Mouse (Mus musculus) B cell, adult 2 months (primary cell): ENCODE measurements at regions not wholly inside any gene's neighbourhood (a gene's known extent, or its start where the extent isn't known, plus 50 kb on each side); places are given as distances from the start of the nearest gene placed in this dataset.

Experiments
- DNase-seq, 2 experiments: peaks; one replicate each; pipeline ENCODE4 v3.0.0; 2022

DNA sequence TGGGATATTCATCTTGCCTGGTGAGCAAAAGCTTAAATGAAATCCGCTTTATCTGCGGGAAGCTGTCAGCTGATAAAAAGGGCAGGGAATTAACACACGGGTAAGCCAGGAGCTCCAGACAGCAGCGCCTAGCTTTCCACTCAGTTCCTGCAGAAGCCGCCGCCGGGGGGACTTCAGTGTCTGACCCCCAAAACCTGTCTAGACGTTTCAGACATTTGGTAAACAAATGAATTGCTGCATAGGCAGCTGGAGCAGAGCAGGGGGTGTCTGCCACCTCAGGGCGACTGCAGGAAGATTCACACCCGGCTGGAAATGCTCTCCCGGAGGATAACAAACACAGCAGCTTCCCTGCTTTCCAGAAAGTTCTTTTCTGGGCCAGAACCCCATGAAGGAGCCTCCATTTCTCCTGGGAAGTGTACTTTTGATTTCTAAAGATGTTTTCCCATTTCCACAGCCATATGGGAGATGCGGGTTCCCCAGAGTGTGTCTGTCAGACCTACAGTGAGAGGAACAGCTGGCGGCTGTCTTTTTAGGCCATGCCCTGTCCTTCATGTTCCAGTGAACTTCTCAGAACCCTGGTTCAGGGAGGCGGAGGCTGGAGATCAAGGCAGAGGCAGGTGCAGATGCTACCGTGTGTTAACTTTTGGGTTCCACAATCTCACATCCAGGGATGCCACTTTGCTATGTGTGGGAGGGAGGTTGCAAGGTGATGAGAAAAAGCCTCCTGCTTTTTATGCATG, 58.7 kb upstream of the Pmepa1 start:
- DNase-seq = no peak

DNA sequence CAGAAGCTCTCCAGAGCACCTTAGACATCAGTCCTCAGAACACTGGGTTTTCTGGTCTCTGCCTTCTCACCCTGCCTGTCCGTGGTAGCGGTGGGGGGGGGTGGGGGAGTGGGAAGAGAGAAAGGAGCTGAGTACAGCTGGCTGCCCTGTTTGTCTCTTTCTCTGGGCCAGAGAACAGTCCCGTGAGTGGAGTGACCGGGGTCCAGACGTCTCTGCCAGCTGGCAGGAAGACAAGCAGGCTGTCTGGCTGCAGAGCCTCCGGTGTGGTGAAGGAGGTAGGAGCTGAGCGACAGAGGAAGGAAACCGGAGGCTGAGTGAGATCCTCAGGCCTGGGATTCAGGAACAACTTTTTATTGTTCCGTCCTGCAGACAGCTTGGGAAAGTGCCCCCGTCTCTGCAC, 59.5 kb upstream of the Pmepa1 start:
- no peak for DNase-seq

- DNase-seq = peak; percentile 38 to 46
Measured at GRCm38 (mm10) chr2:173337666-173338065, 61.3 kb upstream of the Pmepa1 start.

DNA sequence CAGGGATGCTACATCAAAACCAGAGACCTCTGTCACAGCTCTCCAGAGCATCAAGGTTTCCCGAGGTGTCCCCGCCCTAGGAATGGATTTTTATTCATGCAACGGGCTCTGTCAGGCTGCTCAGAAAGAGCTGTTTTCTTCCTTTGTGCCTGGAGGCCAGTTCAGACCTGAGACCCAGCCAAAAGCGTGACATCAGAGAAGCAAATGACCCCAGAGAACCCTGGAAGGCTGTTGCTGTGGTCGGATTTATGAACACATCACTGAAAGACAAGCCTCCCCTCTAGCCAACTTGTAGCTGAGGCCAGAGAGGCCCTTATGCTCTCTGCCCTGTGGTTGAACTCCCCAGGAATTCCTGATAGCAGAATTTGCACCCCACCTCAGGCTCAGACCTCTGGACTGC, 62.3 kb upstream of the Pmepa1 start:
- DNase-seq = no peak

DNA sequence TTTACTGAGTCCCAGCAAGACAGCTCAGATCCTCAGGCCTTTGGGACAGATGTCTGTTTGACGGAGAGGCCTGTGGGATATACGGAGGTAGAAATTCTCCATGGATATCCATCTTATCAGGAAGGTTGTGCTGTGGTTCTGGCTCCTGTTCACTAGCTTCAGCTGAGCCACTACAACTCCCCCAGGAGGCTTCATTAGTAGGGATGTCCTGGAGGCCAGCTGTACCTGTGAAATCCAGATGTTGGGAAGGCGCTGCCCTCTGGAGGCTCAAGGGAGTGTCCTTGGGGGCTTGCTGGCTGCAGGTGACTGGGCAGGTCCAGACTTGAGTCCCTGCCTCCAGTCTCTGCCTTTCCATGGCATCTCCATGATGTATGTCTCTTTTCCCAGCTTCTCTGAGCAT, 62.9 kb upstream of the Pmepa1 start:
- no peak for DNase-seq

GRCm38 (mm10) chr2:173340044-173340601, 63.8 kb upstream of the Pmepa1 start:
- no peak for DNase-seq

GRCm38 (mm10) chr2:173342605-173343260, 66.4 kb upstream of the Pmepa1 start:
- DNase-seq = no peak

- DNase-seq = no peak
Measured at GRCm38 (mm10) chr2:173343665-173344064, 67.3 kb upstream of the Pmepa1 start.

- peak; percentile 31 to 33 for DNase-seq
Measured at GRCm38 (mm10) chr2:173344221-173344620, 67.9 kb upstream of the Pmepa1 start.

GRCm38 (mm10) chr2:173347341-173347740, 71.0 kb upstream of the Pmepa1 start:
- no peak for DNase-seq

DNA sequence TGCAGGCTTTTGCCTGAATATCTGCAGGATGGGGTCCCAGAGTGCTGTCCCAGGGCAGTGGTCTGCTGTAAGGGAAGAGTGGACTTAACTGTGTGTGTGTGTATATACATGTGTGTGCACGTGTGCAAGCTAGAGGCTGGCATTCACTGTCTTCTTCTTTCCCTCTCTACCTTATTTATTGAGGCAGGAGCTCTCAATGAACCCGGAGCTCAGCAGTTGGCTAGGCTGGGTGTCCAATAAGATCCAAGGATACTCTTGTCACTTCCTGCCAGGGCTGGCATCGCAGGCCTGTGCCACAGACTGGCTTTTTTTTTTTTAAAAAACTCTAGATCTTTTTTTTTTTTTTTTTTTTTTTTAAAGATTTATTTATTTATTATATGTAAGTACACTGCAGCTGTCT, 72.4 kb upstream of the Pmepa1 start:
- DNase-seq = no peak

DNA sequence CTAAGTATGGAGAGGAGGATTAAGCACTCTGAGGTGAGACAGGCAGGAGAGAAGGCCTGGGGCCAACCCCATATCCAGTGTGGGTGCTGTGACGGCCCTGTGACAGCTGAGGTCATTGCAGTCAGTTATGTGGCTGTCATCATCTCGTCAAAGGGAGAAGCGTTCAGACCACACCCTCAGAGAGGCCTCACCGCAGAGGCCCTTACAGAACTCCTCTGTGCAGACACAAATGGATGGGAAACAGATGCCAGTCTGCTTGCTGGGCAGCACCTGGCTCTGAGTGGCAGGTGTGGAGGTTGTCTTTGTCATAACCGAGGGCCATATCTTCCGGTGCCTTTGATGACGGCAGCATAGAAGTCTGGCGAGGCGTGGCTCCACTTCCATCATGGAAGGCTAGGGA, 73.2 kb upstream of the Pmepa1 start:
- DNase-seq = peak; percentile 42 to 46

DNA sequence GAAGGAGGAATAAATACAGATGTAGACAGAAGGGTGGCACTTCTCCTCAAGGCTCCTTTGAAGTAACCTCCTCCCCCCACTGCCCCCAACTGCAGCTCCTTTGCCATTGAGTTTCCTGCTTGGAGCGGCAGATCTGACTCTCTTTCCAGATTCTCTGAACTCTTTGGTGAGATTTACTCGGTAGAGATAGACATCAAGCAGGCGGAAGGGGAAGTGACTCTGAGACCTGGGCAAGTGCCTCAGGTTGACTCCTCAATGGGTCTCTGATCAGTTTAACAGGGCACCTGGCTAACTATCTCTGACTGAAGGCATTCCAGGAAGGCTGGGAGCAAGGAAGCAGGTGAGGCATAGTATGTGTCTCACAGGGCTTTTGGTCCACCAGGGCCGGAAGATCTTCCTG, 73.6 kb upstream of the Pmepa1 start:
- peak; percentile 15 to 30 for DNase-seq

- DNase-seq = no peak
Measured at GRCm38 (mm10) chr2:173350405-173350804, 74.1 kb upstream of the Pmepa1 start.

DNA sequence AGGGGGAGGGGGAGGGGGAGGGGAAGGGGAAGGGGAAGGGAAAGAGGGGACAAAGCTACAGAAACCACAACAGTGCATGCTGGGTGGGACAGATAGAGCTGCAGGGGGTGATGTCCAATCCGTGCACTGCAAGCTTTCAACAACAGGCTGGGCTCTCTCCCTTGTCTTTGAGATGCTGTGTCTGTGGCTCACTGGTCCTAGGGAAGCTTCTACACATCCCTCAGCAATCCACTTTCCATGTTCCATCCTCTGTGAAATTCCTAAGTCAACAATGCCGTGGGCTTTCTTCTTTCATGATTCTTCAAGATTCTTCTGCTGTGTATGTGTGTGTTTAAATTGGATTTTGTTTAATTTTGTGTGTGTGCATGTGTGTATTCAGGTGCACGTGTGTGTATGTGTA, 74.5 kb upstream of the Pmepa1 start:
- DNase-seq = no peak

GRCm38 (mm10) chr2:173351831-173352755, 75.8 kb upstream of the Pmepa1 start:
- no peak for DNase-seq

DNA sequence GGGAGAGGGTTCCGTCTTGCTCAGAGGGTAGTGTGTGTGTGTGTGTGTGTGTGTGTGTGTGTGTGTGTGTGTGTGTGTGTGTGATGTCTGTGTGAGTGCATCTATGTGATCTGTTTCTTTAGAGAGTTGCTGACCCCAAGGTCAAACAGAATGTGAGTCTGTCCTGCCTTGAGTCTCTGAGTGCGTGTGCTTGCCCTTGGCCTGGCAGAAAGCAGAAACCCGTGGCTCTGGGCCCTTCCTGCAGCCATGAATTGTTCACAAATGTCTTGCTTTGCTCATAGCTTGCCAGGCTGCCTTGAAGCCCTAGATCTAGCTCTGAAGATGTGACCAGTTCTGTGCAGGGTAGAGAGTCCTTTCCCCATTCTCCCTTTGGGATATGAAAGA, 76.4 kb upstream of the Pmepa1 start:
- DNase-seq = no peak

GRCm38 (mm10) chr2:173353435-173354241, 77.3 kb upstream of the Pmepa1 start:
- no peak for DNase-seq

DNA sequence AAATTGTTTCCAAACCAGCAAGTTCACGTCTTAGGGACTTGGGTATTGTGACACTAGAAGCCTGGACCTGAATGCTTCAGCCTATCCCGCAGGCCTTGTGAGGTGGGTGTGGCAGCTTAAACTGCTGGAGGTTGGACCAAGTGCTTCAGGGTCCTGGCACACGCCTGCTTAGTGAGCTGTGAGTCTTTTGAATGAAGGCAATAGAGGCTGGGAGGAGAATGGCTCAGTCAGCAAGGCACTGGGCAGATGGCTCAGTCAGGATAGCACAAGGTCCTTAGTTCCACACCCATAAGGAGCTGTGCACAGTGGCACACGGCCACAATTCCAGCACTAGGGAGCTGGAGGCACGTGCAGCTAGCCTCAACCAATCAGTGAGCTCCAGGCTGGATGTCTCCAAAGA, 80.5 kb upstream of the Pmepa1 start:
- no peak for DNase-seq

- DNase-seq = no peak
Measured at GRCm38 (mm10) chr2:173365441-173366166, 89.3 kb upstream of the Pmepa1 start.

- no peak for DNase-seq
Measured at GRCm38 (mm10) chr2:173366734-173367133, 90.4 kb upstream of the Pmepa1 start.

DNA sequence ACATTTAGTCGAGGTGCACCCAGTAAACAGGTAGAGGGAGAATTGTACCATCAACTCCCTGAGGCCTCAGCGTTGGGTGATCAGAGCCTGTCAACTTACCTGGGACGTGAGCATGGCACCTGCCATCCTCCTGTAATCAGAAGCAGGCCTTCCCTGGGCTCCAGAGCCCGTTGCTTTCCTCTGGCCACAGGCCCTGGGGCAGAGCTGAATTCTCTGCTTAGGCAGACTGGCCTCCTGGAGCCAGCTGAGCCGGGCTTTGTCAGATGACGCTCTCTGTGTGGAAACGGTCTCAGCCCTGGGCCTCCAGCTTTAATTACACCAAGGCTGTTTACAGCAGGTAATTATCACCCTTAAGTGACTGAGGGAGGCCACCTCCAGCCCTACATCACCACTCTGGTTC, 92.6 kb upstream of the Pmepa1 start:
- no peak for DNase-seq
